Mouse (Mus musculus) heart, postnatal 14 days (tissue): ENCODE data around the gene Ccdc71. TPM values are rescaled to one million over a fixed set of nuclear protein-coding genes. Genes with fewer than 3 reads are reported as not detected.

Experiments used
- DNase-seq, 2 experiments: peaks; one replicate each; pipeline ENCODE4 v3.0.0; 2021 to 2022
- intact Hi-C: fragments of 180-260 bp; cut with DNase I; formaldehyde crosslinking; loops from one replicate; pipeline ENCODE4 v1.15.1; 2025
- total RNA-seq, 2 experiments: library from RNA; stranded (reverse); gene quantifications; 2 replicates each; pipeline ENCODE4 v1.2.3; 2021

Gene Ccdc71
- total RNA-seq, 2 experiments from 2014 or later = 23.6 to 29.4 TPM

DNA sequence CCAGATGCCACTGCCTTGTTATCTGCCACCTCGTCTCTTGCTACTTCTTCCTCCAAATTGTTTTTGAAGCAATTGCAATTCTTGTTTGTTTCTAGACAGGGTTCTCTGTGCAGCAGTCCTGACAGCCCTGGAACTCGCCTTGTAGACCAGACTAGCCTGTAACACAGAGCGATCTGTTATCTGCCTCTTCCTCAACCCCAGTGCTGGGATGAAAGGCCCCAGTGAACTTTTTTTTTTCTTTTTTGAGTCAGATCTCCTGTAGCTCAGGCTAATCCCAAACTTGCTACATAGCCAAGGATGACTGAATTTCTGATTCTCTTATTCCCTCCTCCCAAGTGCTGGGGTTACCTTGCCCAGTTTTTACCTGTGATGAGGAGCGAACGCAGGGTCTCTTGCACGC, 5.9 kb upstream of the Ccdc71 start:
- DNase-seq = no peak
- intact Hi-C loops = loop anchor here (5.0 kb wide), 2 partner anchors 42 to 72 kb away; no protein-coding TSS in a partner anchor

DNA sequence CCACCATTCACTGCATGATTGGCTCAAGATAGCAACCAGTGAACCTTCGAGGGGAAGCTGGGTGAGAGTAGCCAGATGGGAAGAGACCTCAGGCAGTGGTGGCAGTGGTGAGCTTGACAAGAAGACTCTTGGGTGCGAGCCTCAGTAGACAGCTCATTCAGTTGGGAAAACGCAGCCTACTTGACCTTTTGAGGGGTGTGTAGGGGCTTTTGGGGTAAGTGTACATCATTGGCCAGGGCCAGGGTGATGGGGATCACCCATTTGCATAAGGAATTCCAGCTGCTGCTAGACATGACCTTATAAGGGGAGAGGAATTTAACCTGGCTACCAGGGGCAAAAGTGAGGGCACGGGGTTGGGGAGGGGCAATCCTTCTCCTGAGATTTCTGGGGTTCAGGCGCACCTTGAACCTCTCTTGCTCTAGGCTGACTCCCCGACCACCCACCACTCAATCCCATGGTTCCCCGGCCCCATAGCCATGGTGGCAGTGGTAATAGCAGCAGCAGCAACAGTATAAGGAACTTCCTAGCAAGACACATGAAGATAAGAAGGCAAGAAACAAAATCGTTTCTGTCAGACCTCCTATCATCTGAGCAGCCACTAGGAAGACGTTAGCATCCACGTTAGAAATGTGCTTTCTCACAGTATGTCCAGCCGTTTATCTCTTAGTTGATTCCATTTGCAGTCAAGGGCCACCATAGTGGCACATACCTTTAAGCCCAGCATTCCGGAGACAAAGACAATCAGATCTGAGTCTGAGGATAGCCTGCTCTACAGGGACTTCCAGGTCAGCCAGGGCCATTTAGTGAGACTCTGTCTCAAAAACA, 4.4 kb upstream of the Ccdc71 start:
- intact Hi-C loops = no loop called here
- no peak for DNase-seq

DNA sequence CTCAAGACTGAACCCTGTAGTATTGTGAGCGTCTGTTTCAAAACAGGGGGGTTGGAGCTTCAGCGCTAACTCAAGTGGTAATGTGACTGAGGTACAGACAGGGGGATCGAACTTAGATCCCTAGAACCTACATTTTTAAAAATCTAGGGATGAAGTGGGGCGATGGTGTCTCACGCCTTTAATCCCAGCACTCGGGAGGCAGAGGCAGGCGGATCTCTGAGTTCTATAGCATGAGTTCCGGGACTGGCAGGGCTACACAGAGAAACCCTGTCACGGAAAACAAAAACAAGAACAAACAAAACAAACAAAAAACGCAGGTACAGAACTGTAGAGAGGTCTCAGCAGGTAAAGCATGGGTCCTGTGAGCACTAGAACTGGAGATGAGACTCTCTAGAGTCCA, 3.4 kb upstream of the Ccdc71 start:
- intact Hi-C loops = no loop called here
- no peak for DNase-seq

DNA sequence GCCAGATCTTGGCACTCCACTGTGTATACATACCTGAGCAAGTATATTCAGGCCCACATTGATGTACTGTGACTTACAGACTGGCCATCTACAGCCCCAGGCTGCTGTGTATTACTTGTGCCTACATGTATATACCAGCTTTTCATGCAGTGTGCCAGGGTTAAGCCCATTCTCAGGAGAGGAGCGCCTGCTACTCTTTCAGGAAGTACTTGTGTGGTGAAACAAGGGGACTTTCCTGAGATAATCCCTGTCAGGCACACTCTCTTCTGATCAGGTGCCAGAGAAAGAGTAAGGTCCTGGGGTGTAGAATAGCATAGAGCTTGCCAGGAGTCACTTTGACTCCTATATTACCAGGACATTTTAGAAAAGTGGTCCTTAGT, 398 bp upstream of the Ccdc71 start:
- intact Hi-C loops = loop anchor here (2.0 kb wide), 1 partner anchor 19 kb away; the partner anchor contains the start of gene Lamb2
- DNase-seq = no peak

DNA sequence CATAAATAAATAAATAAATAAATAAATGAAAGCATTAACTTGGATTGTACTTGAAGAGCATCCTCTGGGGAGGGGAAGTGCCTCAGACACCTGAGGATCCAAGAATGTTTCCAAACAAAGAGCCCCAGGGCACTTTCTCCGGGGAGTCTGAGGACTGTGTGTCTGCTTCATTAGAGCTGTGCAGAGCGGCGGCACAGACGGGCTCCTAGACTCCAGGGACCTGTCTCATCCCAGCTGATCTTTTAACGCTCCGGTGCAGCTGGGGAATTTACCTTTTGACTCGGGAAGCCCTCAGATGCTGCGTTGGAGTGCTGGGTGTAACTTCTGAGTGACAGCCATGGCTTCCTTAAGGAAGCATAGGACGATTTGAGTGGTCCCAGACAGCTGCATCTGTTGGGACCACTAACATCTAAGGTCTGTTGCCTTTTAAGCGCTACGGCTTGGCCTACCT, 879 bp downstream of the Ccdc71 start, which contains the start of gene Klhdc8b:
TSS of gene Klhdc8b (minus strand) at position 401 of the 451 bp plus-strand sequence.
- intact Hi-C loops = loop anchor here (2.0 kb wide), 1 partner anchor 18 kb away; the partner anchor contains the start of gene Lamb2
- DNase-seq = no peak

DNA sequence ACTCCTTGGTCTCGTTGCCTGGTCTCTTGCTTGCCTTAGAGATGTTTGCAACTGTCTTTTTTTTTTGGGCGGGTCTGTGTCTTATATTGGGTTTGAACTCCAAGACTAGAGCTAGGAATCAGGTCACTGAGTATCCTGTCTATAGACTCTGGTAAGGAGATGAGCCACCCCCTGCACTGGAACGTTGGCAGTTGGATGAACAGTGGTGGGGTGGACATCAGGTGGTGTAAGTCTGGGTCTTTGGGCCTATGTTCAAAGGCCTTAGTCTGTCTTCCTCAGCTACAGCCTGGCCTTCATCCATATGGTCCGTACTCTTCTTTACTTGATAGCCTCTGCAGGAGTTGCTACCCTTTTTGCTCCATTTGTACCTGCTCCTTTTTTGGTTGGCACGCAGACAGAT, 1.3 kb downstream of the Ccdc71 start:
- no peak for DNase-seq
- intact Hi-C loops = loop anchor here (2.0 kb wide), 1 partner anchor 17 kb away; the partner anchor contains the start of gene Lamb2

DNA sequence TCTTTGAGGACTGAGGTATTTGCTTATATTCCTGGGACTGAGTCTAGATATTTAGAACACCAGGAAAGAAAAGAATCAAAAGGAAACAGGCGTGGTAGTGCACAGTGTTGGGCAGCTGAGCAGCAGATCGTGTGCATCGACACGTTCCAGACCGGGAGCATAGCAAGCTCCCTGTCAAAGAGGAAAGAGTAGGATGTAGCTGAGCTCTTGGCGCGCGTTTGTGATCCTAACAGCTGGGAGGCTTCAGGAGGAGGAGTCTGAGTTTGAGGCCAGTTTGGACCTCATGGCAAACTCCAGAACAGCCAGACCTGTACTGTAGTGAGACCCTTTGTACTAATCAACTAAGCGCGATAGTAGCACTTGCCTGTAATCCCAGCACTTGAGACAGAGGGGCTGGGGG, 1.9 kb downstream of the Ccdc71 start:
- intact Hi-C loops = no loop called here
- peak; percentile 55 to 60 for DNase-seq

DNA sequence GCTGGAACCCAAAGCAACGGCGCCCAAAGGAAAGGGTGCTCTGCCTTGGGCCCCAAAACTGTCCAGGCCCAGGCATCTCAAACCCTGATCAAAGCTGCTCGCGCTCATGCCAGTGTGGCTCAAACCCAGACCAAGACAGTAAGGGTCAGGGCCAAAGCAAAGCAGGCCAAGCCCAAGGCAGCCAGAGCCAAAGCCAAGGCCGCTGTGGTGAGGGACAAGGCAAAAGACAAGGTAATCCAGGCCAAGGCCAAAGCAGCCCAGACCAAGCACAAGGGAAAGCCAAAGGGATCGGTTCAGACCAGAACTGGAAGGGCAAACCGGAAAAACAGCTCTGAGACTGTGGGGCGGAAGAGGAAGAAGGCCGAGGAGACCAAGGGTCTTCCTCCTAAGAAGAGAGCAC, 3.4 kb downstream of the Ccdc71 start:
- DNase-seq = no peak
- intact Hi-C loops = no loop called here

DNA sequence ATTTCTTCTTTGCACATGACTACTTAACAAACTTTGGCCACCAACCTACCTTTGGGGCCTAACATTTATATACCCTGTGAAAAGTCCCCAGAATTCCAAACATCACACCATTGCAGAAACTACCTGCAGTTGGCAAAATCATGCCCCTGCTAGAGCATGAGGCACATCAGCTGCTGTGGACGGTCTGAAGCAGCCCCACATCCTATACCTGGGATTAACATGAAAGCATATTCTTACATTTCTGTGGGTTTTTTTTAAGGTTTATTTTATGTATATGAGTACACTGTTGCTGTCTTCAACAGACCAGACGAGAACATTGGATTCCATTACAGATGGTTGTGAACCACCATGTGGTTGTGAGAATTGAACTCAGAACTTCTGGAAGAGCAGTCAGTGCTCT, 5.9 kb downstream of the Ccdc71 start:
- intact Hi-C loops = no loop called here
- no peak for DNase-seq

DNA sequence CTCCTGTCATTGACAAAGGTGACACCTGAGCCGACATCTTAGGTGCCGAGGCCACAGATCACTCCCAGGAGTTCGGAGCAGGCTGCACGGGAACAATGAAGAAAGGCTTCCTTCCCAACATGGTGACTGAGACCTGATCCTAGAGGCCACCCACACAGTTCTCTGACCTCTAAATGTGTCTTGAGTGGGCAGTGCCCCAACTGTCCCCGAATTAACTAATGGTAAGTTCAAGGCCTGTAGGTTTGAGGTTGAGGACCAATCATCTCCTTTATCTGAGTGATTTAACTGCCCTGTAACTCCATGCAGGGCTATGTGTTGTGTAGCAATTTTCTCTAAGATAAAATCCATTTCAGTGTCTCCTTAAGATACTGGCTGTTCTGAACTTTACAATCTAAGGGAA, 9.1 kb downstream of the Ccdc71 start:
- DNase-seq = no peak
- intact Hi-C loops = no loop called here

DNA sequence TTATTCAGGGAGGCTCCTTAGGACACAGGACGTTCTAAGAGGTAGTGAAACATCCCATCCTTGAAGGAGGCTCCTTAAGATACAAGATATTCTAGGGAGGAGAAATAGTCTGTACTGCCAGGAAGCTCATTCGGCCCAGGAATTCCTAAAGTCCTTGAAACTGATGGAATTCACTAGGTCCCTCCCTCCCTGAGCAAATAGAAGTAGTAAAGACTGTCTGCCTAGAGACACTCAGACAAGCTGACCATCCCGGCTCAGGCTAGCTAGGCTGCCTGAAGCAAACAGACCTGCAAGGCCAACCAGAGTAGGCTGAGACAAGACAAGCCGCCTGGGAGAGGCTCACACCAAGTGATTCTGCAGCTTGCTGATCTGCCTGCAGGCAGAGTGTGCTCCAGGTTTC, 9.5 kb downstream of the Ccdc71 start:
- intact Hi-C loops = no loop called here
- no peak for DNase-seq

DNA sequence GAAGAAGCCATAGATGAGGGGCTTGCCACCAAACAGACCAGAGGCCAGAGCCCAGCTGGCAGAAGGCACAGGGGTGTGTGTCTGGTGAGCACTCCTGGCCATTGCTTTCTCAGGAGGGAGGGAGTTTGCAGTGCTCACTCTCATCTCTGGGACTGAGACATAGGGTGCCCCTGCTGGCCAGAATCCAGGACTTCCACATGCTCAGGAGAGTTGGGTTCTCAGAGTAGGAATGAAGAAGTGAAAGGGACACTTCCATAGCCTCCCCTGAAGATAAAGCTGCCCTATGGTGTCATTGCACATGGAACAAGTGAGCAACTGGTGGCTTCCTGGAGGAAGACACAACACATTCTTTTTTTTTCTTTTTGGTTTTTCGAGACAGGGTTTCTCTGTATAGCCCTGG, 14.2 kb downstream of the Ccdc71 start:
- intact Hi-C loops = no loop called here
- DNase-seq = no peak

DNA sequence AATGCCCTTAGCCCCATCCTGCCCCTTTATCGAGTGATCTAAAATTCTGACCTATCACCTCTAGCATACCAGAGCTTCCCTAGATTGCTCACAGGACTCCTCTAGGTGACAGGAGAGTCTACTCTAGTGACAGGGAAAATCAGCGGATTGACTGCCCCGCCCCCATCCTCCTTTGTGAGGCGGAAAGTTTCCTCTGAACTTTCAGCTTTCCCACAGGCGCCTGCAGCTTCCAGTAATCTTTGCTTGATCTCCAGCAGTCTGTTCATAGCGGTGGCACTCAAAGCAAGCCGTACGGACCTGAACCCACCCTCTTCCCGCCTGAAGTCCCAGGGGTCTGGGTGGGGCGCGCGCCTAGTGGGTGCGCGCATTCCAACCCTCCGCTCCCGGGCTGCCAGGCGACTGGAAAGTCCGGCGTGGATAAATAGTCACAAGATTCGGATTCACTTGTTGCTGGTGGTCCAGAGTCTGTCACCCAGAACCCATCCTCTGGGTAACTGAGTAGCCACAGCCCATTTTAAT, 18.4 kb downstream of the Ccdc71 start:
- intact Hi-C loops = loop anchor here (2.0 kb wide), 1 partner anchor 18 kb away; the partner anchor contains the start of genes Ccdc71 and Klhdc8b
- DNase-seq = peak; percentile 91 to 92

DNA sequence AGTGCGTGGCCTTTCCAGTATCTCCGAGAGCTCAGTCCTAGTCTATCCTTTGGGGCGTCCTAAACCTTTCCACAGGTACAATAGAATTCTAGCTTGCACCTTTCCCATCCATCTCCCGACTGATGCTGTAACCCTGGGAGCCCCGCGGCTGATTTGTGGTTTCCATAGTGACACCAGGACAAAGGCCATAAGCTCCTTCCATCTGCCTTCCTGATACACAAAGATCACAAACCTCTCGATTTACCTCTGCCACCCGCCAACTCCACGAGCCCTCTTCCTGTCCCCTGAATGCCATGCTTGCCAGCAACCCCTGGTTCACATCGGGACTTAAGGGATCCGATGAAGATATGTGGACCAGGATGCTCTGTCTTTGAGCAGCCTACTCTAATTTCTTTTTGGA, 18.9 kb downstream of the Ccdc71 start:
- intact Hi-C loops = loop anchor here (2.0 kb wide), 1 partner anchor 18 kb away; the partner anchor contains the start of genes Ccdc71 and Klhdc8b

DNA sequence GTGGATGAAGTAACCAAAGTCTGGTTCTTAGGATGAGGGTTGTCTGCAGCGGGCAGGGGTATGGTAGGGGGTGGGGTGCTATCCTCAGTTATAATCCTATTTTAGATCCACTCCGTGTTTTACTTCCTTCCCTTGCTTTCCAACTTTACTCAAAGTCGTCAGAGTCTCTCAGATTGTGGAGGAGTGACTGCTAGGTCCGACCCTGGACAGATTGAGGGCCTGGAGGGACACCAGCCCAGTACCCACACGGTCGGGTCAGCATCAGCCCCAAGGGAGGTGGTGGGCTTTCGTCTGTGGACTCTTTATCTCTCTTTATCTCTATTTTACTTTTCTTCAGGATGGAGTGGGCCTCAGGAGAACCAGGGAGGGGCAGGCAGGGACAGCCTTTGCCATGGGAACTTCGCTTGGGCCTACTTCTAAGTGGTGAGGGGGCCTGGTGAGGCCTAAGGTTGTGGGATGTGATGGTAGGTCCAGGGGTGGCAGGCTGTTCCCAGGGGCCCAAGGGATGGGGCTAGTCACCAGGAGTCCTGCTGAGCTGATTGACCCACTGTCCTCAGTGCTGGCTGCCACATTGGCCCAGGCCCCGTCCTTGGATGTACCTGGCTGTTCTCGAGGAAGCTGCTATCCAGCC, 19.5 kb downstream of the Ccdc71 start, which contains the start of gene Lamb2:
TSS of gene Lamb2 (plus strand) at position 16 of the 631 bp plus-strand sequence.
- DNase-seq = peak; percentile 57 to 60
- intact Hi-C loops = loop anchor here (2.0 kb wide), 1 partner anchor 19 kb away; the partner anchor contains the start of genes Ccdc71 and Klhdc8b

More for the DNA sequence above, 18.9 kb downstream of the Ccdc71 start:
- DNase-seq = no peak

DNA sequence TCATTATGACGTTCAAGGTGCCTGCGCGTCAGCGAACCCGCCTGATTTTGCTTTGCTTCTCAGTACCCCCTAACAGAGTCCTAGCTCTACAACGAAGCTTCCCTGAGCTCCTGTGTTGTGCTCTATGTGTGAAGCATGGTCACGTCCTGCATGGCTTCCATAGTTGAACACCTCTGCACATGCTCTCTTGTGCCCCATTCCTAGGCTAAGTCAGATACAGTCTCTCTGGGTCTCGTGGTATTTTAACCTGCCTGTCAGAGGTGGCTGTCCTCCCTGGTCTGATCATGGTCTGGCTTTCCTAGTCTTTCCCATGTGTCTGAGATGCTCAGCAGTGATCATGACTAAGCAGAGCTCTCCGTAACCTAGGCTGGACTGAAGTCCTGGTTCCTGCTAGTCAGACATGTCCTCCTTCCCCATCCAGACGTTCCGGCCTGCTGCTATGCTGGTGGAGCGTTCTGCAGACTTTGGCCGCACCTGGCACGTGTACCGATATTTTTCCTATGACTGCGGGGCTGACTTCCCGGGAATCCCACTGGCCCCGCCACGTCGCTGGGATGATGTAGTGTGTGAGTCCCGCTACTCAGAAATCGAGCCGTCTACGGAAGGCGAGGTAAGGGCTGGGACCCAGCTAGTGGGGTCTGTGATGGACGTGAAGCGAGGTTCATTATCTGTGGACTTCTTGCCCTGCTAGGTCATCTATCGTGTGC, 20.6 kb downstream of the Ccdc71 start:
- intact Hi-C loops = no loop called here
- no peak for DNase-seq

DNA sequence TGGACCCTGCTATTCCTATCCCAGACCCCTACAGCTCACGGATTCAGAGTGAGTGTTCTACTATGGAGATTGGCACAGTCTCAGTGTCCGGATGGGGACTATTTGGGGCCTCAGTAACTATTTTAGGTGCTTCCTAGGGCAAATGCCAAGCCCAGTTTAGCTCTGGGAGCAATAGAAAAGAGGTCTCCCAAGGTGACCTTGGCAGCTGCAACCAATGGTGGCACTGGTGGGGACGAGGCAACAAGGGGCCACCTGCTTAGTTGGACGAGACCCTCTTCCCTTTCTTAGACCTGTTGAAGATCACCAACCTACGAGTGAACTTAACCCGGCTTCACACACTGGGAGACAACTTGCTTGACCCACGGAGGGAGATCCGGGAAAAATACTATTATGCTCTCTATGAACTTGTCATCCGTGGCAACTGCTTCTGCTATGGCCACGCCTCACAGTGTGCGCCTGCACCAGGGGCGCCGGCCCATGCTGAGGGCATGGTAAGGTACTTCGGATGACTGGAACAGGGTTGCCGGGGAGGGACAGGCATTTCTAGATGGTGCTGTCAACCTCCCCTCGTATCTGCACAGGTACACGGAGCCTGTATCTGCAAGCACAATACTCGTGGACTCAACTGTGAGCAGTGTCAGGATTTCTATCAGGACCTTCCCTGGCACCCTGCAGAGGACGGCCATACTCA, 21.3 kb downstream of the Ccdc71 start:
- DNase-seq = peak in 1 of 2 experiments; percentile 45
- intact Hi-C loops = no loop called here

DNA sequence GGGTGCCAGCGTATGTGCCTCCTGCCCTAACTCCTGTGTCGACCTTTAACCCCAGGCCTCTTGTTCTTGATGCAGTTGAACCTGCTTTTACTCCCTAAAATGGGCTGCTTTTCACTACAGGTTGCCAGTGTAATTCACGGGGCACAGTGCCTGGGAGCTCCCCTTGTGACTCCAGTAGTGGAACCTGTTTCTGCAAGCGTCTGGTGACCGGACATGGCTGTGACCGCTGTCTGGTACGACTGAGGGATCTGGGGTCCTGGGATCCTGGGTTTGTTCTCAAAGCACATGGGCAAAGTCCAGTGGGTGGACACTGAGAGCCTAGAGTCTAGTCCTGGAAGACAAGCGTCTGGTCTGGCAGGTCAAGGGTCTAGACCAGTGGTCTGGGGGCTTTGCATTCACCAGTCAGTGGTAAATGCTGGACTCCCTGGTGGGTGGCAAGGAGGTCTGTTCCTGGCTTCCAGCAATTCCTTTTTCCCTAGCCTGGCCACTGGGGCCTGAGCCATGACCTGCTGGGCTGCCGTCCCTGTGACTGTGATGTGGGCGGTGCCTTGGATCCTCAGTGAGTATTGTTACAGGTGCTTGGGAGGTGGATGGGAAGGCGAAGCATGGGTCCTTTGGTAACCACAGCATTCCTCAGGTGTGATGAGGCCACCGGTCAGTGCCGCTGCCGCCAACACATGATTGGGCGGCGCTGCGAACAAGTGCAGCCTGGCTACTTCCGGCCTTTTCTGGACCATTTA, 22.9 kb downstream of the Ccdc71 start:
- DNase-seq = no peak
- intact Hi-C loops = no loop called here

DNA sequence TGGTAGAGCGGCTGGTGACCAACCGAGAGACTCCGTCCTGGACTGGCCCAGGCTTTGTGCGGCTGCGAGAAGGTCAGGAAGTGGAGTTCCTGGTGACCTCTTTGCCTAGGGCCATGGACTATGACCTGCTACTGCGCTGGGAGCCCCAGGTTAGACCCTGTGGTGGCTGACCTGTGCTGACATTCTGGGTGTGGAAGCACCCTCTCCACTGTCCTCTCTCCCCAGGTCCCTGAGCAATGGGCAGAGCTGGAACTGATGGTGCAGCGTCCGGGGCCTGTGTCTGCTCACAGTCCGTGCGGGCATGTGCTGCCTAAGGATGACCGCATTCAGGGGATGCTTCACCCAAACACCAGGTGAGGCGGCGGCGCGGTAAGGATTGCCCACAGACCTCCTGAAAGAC, 23.7 kb downstream of the Ccdc71 start:
- no peak for DNase-seq
- intact Hi-C loops = no loop called here
